ENCODE assay signal across 8 mouse cellular contexts in the genomic region with DNA sequence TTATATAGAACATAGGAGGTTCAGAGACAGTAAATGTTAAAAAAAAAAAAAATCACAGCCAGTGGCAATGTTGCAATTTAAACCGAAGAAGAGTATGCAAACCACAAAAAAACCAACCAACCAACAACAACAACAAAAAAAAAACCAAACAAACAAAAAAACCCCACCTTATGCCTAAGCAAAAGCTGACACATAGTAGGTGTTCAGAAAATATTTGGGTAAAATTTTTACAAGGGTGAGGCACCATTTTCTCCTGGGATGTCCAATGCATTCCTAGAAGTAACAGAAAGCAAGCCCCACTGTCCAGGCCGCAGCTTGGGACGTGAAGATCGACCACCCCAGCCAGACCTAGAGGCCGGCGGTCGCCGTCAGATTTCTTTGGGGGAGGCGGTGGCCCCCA. TPM values are rescaled to one million over a fixed set of nuclear protein-coding genes. Genes with fewer than 3 reads are reported as not detected.
DNase-seq lines count a peak whose midpoint lies in the region; ATAC-seq and TF ChIP-seq lines count a peak whose summit lies in the region.

A gene (plus strand): TSS at position 147 of the 400 bp plus-strand sequence.

- DNase-seq in left cerebral cortex, adult 18-20 months (ENCODE audit: low spot score in 2 of 2): no peak
- DNase-seq in left cerebral cortex, adult 9 months (ENCODE audit: low spot score in 2 of 2): no peak
- DNase-seq in embryonic facial prominence, embryonic 11.5 days (ENCODE audit: low spot score): no peak
- DNase-seq in hindbrain, embryonic 11.5 days (ENCODE audit: low spot score): no peak
- DNase-seq in liver, embryonic 14.5 days (ENCODE audit: low read depth in 3 of 3, low spot score in 3 of 3): no peak
- no peak for DNase-seq in T-cell, adult 2 months (ENCODE audit: low spot score)
- DNase-seq in ovary, postnatal 10 days (ENCODE audit: low spot score): no peak
- no peak for DNase-seq in embryo, embryonic 10 days (ENCODE audit: low spot score)

- ATAC-seq in embryonic facial prominence, embryonic 11.5 days (replicated peaks; ENCODE audit: insufficient number of reproducible peaks, low FRiP score, low TSS enrichment, low read depth): no peak
- ATAC-seq in hindbrain, embryonic 11.5 days (ENCODE audit: low FRiP score): no peak
- no peak for ATAC-seq in liver, embryonic 14.5 days (ENCODE audit: insufficient read depth)

- no peaks in the 10 kb centered on the region for H3K9me3 ChIP-seq in embryonic facial prominence, embryonic 11.5 days (replicated peaks; ENCODE audit: control insufficient read depth, low read length)
- H3K9me3 ChIP-seq in hindbrain, embryonic 11.5 days (ENCODE audit: control insufficient read depth, low read length): no peaks in the 10 kb centered on the region
- no peaks in the 10 kb centered on the region for H3K9me3 ChIP-seq in liver, embryonic 14.5 days (ENCODE audit: control insufficient read depth, low read length)

- H3K4me1 ChIP-seq in embryonic facial prominence, embryonic 11.5 days (ENCODE audit: control insufficient read depth, insufficient read depth, low read length): no peaks in the 10 kb centered on the region
- peaks cover 12% of the 10 kb centered on the region for H3K4me1 ChIP-seq in hindbrain, embryonic 11.5 days (replicated peaks; ENCODE audit: control insufficient read depth, insufficient read depth, low read length)
- peaks cover 6 to 14% of the 10 kb centered on the region in 2 experiments for H3K4me1 ChIP-seq in liver, embryonic 14.5 days (replicated peaks; ENCODE audit: control insufficient read depth in 2 of 2, insufficient read depth in 2 of 2, low read length in 1 of 2)

- H3K4me3 ChIP-seq in embryonic facial prominence, embryonic 11.5 days (ENCODE audit: low read depth, low read length): peak within 1 kb of the TSS; percentile 91
- peak within 1 kb of the TSS; percentile 87 for H3K4me3 ChIP-seq in hindbrain, embryonic 11.5 days (ENCODE audit: low read depth, low read length)
- H3K4me3 ChIP-seq in liver, embryonic 14.5 days (ENCODE audit: insufficient read depth in 1 of 2, low read depth in 2 of 2, low read length in 2 of 2): peak within 1 kb of the TSS; percentile 82 to 93

- WGBS in embryonic facial prominence, embryonic 11.5 days: 7% methylated on average over 9 of the region's 9 CpGs
- WGBS in hindbrain, embryonic 11.5 days: 5% methylated on average over 9 of the region's 9 CpGs
- 3% methylated on average over 9 of the region's 9 CpGs for WGBS in liver, embryonic 14.5 days (ENCODE audit: insufficient replicate concordance)

- peak within 1 kb of the TSS; percentile 95 for H3K27ac ChIP-seq in embryonic facial prominence, embryonic 11.5 days (replicated peaks; ENCODE audit: low read depth, low read length)
- H3K27ac ChIP-seq in hindbrain, embryonic 11.5 days (ENCODE audit: low read depth, low read length): peak within 1 kb of the TSS; percentile 95
- peak within 1 kb of the TSS; percentile 61 for H3K27ac ChIP-seq in liver, embryonic 14.5 days

- no peaks in the 10 kb centered on the region; the same call in 1 of the 2 replicates for H3K36me3 ChIP-seq in embryonic facial prominence, embryonic 11.5 days (replicated peaks; ENCODE audit: control insufficient read depth, insufficient read depth, low read depth, low read length)
- H3K36me3 ChIP-seq in hindbrain, embryonic 11.5 days (ENCODE audit: control insufficient read depth, insufficient read depth, low read length): peaks cover 3% of the 10 kb centered on the region; the same call in 1 of the 2 replicates
- peaks cover 7% of the 10 kb centered on the region for H3K36me3 ChIP-seq in liver, embryonic 14.5 days (replicated peaks; ENCODE audit: control insufficient read depth, insufficient read depth, low read depth)

- H3K4me2 ChIP-seq in embryonic facial prominence, embryonic 11.5 days (ENCODE audit: low read depth, low read length): peak within 1 kb of the TSS; percentile 85
- peak within 1 kb of the TSS; percentile 87 for H3K4me2 ChIP-seq in hindbrain, embryonic 11.5 days (replicated peaks; ENCODE audit: low read depth, low read length)
- peak within 1 kb of the TSS; percentile 76 for H3K4me2 ChIP-seq in liver, embryonic 14.5 days (ENCODE audit: low read depth)

- peak within 1 kb of the TSS; percentile 94 for H3K9ac ChIP-seq in embryonic facial prominence, embryonic 11.5 days (replicated peaks; ENCODE audit: low read length)
- peak within 1 kb of the TSS; percentile 96 for H3K9ac ChIP-seq in hindbrain, embryonic 11.5 days (ENCODE audit: low read depth, low read length)
- H3K9ac ChIP-seq in liver, embryonic 14.5 days (replicated peaks): peak within 1 kb of the TSS; percentile 84

- no peaks in the 10 kb centered on the region for H3K27me3 ChIP-seq in embryonic facial prominence, embryonic 11.5 days (ENCODE audit: control insufficient read depth, insufficient read depth, low read length)
- no peaks in the 10 kb centered on the region for H3K27me3 ChIP-seq in hindbrain, embryonic 11.5 days (ENCODE audit: control insufficient read depth, insufficient read depth, low read length)
- H3K27me3 ChIP-seq in liver, embryonic 14.5 days (ENCODE audit: control insufficient read depth, insufficient read depth, low read length): no peaks in the 10 kb centered on the region

- no peak for TF ChIP-seq CTCF in liver, embryonic 14.5 days (IDR thresholded peaks at IDR 0.05; ENCODE audit: low read depth)

- TF ChIP-seq EP300 in liver, embryonic 14.5 days (IDR thresholded peaks at IDR 0.05; ENCODE audit: low read depth): no peak

RNA-seq across cellular contexts. Expression of the gene that starts here (rescaled TPM):
- 10 to 100 TPM; 10.5 to 11.1 TPM for total RNA-seq in left cerebral cortex, adult 18-20 months (2021)
- polyA plus RNA-seq in embryonic facial prominence, embryonic 11.5 days (2014; fragmentation: Nextera tagmentation; extraction: Ambion mirVana): 12.2 and 12.3 TPM in 2 replicates
- 13.1 and 13.2 TPM in 2 replicates for polyA plus RNA-seq in hindbrain, embryonic 11.5 days (2014; fragmentation: Nextera tagmentation; extraction: Ambion mirVana)
- polyA plus RNA-seq in liver, embryonic 14.5 days (2012; rRNA removed): 2.1 and 2.4 TPM in 2 replicates
- polyA plus RNA-seq in liver, embryonic 14.5 days (2014; fragmentation: Nextera tagmentation; extraction: Ambion mirVana): 2.1 and 2.3 TPM in 2 replicates
